Mouse (Mus musculus) liver, postnatal 0 days (tissue): ENCODE results near the gene Aqp1. TPM values are rescaled to one million over a fixed set of nuclear protein-coding genes. Genes with fewer than 3 reads are reported as not detected.

Experiments
- ATAC-seq: fragments of 200-750 bp; cut with Nextera tagmentation; 2 replicates; pipeline ENCODE4 v1.8.0; 2017; ENCODE audit warnings: mild to moderate bottlenecking, moderate library complexity
- DNase-seq: peaks from one replicate; pipeline ENCODE4 v3.0.0-alpha.2; 2016
- H3K27ac ChIP-seq: fragments of 300-500 bp; sonication (generic); 2 replicates; pipeline ENCODE4 v1.5.1; 2014; ENCODE audit warnings: antibody characterized with exemption, moderate library complexity, mild to moderate bottlenecking, low read depth
- H3K27me3 ChIP-seq: fragments of 300-500 bp; sonication (generic); 2 replicates; pipeline ENCODE4 v1.6.1; 2014; ENCODE audit warnings: low read length, control low read depth, mixed read lengths; ENCODE audit not compliant: insufficient read depth
- H3K36me3 ChIP-seq: fragments of 300-500 bp; sonication (generic); replicated peaks from 2 replicates; pipeline ENCODE4 v1.6.1; 2014; ENCODE audit warnings: mild to moderate bottlenecking, control low read depth, low read length, moderate library complexity, mixed read lengths; ENCODE audit not compliant: insufficient read depth
- H3K4me1 ChIP-seq: fragments of 300-500 bp; sonication (generic); 2 replicates; pipeline ENCODE4 v1.6.1; 2014; ENCODE audit warnings: antibody characterized with exemption, mild to moderate bottlenecking, control low read depth; ENCODE audit not compliant: insufficient read depth
- H3K4me2 ChIP-seq: fragments of 300-500 bp; sonication (generic); 2 replicates; pipeline ENCODE4 v1.6.1; 2014; ENCODE audit warnings: low read depth, mild to moderate bottlenecking, low read length, moderate library complexity, mixed read lengths
- H3K4me3 ChIP-seq: fragments of 300-500 bp; sonication (generic); 2 replicates; pipeline ENCODE4 v1.5.1; 2014; ENCODE audit warnings: low read depth, low read length
- H3K9ac ChIP-seq: fragments of 300-500 bp; sonication (generic); replicated peaks from 2 replicates; pipeline ENCODE4 v1.6.1; 2014; ENCODE audit warnings: mild to moderate bottlenecking, moderate library complexity
- H3K9me3 ChIP-seq: fragments of 300-500 bp; sonication (generic); 2 replicates; pipeline ENCODE4 v1.6.1; 2016; ENCODE audit warnings: mild to moderate bottlenecking, control low read depth, low read length, mixed read lengths
- CTCF ChIP-seq: sonication (generic); IDR thresholded peaks from 2 replicates; pipeline ENCODE4 v1.5.1; 2016; ENCODE audit warnings: antibody characterized with exemption, low read depth
- EP300 ChIP-seq: IDR thresholded peaks from 2 replicates; pipeline ENCODE4 v1.6.1; 2016; ENCODE audit warnings: antibody characterized with exemption, low read depth, mild to moderate bottlenecking
- WGBS: fragments of 180-500 bp; shearing (Covaris S2); extraction: QIAGEN DNeasy Blood & Tissue Kit; methylation state at CpG from one replicate; pipeline ENCODE4 v1.1.7; 2014; ENCODE audit not compliant: insufficient replicate concordance; 5-methylcytosine and 5-hydroxymethylcytosine counted together
- polyA plus RNA-seq: library from polyadenylated mRNA; unstranded; fragments of >200 nt; fragmentation: Nextera tagmentation; extraction: Ambion mirVana; gene quantifications from 2 replicates; pipeline ENCODE4 v1.2.1, GENCODE M21; 2015

The Aqp1 gene
- polyA plus RNA-seq, 1 experiment from 2014 or later = 134 TPM

GRCm38 (mm10) chr6:55319585-55320551 is 16.4 kb upstream of the Aqp1 start:
- H3K9me3 ChIP-seq = no peaks in the 10 kb centered on the region
- 72% methylated on average over 14 of the region's 14 CpGs for WGBS
- ATAC-seq (no peak), DNase-seq (no peak)
- H3K27me3 ChIP-seq = no peaks in the 10 kb centered on the region
- peaks cover 54% of the 10 kb centered on the region for H3K4me1 ChIP-seq
- no peak overlapping the region for H3K4me3 ChIP-seq
- H3K4me2 ChIP-seq = no peak overlapping the region
- H3K36me3 ChIP-seq = no peaks in the 10 kb centered on the region
- no peak overlapping the region for H3K9ac ChIP-seq
- H3K27ac ChIP-seq = no peak overlapping the region; the same call in 1 of the 2 replicates
- TF ChIP-seq EP300 (no peak), CTCF (no peak)

- Histone ChIP-seq H3K9me3 (no peaks in the 10 kb centered on the region), H3K27me3 (no peaks in the 10 kb centered on the region), H3K4me3 (no peak overlapping the region), H3K9ac (no peak overlapping the region; the same call in 1 of the 2 replicates), H3K27ac (peak overlapping the region; percentile 16; the same call in 1 of the 2 replicates), H3K36me3 (no peaks in the 10 kb centered on the region), H3K4me2 (peak overlapping the region; percentile 40; the same call in 1 of the 2 replicates), H3K4me1 (peaks cover 62% of the 10 kb centered on the region)
- TF ChIP-seq EP300 = peak; percentile 59
- TF ChIP-seq CTCF = peak; percentile 23; the same call in 1 of the 2 replicates
- DNase-seq (no peak), ATAC-seq (peak; percentile 40)
- 47% methylated on average over 4 of the region's 4 CpGs for WGBS
These were observed 15.3 kb upstream of the Aqp1 start for GRCm38 (mm10) chr6:55320894-55321293.

- H3K27me3 ChIP-seq = no peaks in the 10 kb centered on the region
- no peak for ATAC-seq
- DNase-seq = no peak
- peaks cover 68% of the 10 kb centered on the region for H3K4me1 ChIP-seq
- TF ChIP-seq EP300 (no peak), CTCF (no peak)
- H3K36me3 ChIP-seq = no peaks in the 10 kb centered on the region
- no peak overlapping the region for H3K4me3 ChIP-seq
- 55% methylated on average over 6 of the region's 6 CpGs for WGBS
- peak overlapping the region; percentile 40 for H3K4me2 ChIP-seq
- no peaks in the 10 kb centered on the region for H3K9me3 ChIP-seq
- no peak overlapping the region; the same call in 1 of the 2 replicates for H3K9ac ChIP-seq
- H3K27ac ChIP-seq = peak overlapping the region; percentile 16; the same call in 1 of the 2 replicates
These were observed 14.7 kb upstream of the Aqp1 start for GRCm38 (mm10) chr6:55321518-55321917.

GRCm38 (mm10) chr6:55322980-55323379 is 13.3 kb upstream of the Aqp1 start:
- 70% methylated on average over 2 of the region's 2 CpGs for WGBS
- H3K27me3 ChIP-seq = no peaks in the 10 kb centered on the region
- DNase-seq (no peak), ATAC-seq (no peak)
- TF ChIP-seq EP300 = peak; percentile 90
- TF ChIP-seq CTCF = no peak
- 0 out of 2 replicates have a peak overlapping the region, but pooled peaks have one; percentile 70 for H3K27ac ChIP-seq
- H3K9ac ChIP-seq = no peak overlapping the region
- H3K4me1 ChIP-seq = peaks cover 71% of the 10 kb centered on the region
- no peaks in the 10 kb centered on the region for H3K36me3 ChIP-seq
- H3K9me3 ChIP-seq = no peaks in the 10 kb centered on the region
- H3K4me2 ChIP-seq = peak overlapping the region; percentile 66
- H3K4me3 ChIP-seq = no peak overlapping the region

- Histone ChIP-seq H3K4me1 (peaks cover 75% of the 10 kb centered on the region), H3K27me3 (no peaks in the 10 kb centered on the region), H3K9me3 (no peaks in the 10 kb centered on the region), H3K9ac (peak overlapping the region; percentile 51), H3K4me2 (peak overlapping the region; percentile 66), H3K4me3 (peak overlapping the region; percentile 20; the same call in 1 of the 2 replicates), H3K36me3 (no peaks in the 10 kb centered on the region), H3K27ac (peak overlapping the region; percentile 70)
- ATAC-seq (peak; percentile 88), DNase-seq (peak; percentile 73)
- TF ChIP-seq EP300 (peak; percentile 99), CTCF (no peak)
- 19% methylated on average over 17 of the region's 17 CpGs for WGBS
These were observed 12.2 kb upstream of the Aqp1 start for GRCm38 (mm10) chr6:55323908-55324634.

- DNase-seq = peak; percentile 47
- 32% methylated on average over 1 of the region's 1 CpGs for WGBS
- TF ChIP-seq CTCF (peak; percentile 77), EP300 (no peak)
- Histone ChIP-seq H3K27me3 (no peaks in the 10 kb centered on the region), H3K9me3 (no peaks in the 10 kb centered on the region), H3K4me3 (no peak overlapping the region), H3K27ac (peak overlapping the region; percentile 70), H3K9ac (peak overlapping the region; percentile 50), H3K36me3 (no peaks in the 10 kb centered on the region), H3K4me2 (peak overlapping the region; percentile 66), H3K4me1 (peaks cover 68% of the 10 kb centered on the region)
- peak; percentile 26; the same call in 1 of the 2 replicates for ATAC-seq
These were observed 11.4 kb upstream of the Aqp1 start for GRCm38 (mm10) chr6:55324785-55325184.
